Mouse (Mus musculus) activated CD4-positive, CD25-positive, alpha-beta regulatory T cell, adult 4 months (primary cell): Measurements from ENCODE around the gene Olfr583. TPM values are rescaled to one million over a fixed set of nuclear protein-coding genes. Genes with fewer than 3 reads are reported as not detected.

Experiments used
- ATAC-seq: one replicate; pipeline ENCODE4 v1.8.0; 2017
- polyA plus RNA-seq, 2 experiments: library from polyadenylated mRNA; unstranded; fragments of 100-300 nt; shearing (Covaris generic); gene quantifications; one replicate each; pipeline ENCODE4 v1.2.1; 2017

The Olfr583 gene
- not detected for polyA plus RNA-seq

DNA sequence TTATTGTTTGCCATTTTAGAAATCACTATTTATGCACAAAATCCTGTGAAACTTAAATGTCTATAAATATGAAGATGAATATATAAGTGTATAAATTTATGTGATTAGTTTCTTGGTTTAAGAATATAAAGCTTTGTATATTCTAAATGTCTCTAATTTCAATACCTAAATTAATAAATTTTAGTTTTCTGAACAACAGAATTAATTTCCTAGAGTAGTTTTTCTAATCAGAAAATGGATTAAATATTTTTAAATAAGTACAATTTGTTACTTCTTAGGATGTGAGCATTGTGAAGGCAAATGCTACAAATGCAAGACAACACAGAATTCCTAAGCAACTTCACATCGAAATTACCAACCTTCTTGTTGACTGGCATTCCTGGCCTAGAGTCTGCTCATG, at the start of gene Olfr583:
Gene Olfr583, plus strand, starts transcription at position 301 of the 400 bp plus-strand sequence.
- no peak for ATAC-seq

DNA sequence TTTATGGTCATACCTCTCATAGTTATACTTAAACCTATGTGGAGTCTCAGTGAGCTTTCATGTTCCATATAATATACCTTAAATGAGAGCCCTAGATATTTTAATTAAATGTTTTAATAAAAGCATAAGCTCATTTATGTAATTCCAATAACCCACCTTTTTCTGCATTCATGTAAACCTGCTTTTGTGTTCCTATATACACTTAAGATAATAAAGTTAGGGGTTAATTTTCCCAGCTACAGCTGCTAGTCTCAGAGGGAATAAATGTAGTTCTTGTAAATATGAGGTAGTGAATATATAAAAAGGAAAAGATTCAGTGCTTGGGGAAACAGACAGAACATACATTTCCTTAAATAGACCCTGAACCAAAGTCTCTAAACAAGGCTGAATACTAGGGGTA, 13.4 kb upstream of the Olfr583 start, which contains the start of gene Olfr582:
Gene Olfr582, plus strand, starts transcription at position 301 of the 400 bp plus-strand sequence.
- no peak for ATAC-seq

DNA sequence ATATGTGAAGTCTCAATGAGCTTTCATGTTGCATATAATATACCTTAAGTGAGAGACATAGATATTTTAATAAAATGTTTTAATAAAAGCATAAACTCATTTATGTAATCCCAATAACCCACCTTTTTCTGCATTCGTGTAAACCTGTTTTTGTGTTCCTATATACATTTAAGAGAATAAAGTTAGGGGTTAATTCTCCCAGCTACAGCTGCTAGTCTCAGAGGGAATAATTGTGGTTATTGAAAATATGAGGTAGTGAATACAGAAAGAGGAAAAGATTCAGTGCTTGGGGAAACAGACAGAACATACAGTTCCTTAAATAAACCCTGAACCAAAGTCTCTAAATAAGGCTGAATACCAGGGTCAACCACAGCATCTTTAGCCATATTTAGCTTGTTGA, 30.5 kb downstream of the Olfr583 start, which contains the start of gene Olfr584:
Gene Olfr584, plus strand, starts transcription at position 301 of the 400 bp plus-strand sequence.
- ATAC-seq, result no peak

DNA sequence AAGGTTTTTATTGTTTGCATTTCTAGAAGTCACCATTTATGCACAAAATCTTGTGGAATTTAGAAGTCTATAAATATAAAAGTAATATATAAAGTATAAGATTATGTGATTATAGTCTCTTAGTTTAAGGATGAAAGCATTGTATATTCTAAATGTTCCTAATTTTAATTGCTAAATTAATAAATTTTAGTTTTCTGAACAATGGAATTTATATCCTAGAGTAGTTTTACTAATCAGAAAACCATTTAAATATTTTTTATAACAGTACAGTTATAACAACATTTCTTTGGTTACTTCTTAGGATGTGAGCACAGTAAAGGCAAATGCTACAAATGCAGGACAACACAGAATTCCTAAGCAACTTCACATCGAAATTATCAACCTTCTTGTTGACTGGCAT, 46.3 kb downstream of the Olfr583 start, which contains the start of gene Olfr585:
Gene Olfr585, plus strand, starts transcription at position 301 of the 400 bp plus-strand sequence.
- no peak for ATAC-seq

Other genes with a start within 250 kb of the Olfr583 start
- not detected for gene Olfr564, start 247.8 kb upstream of the Olfr583 start, polyA plus RNA-seq
- under 1 TPM in 1 of 2 experiments, not detected in 1; 0.16 TPM for gene Olfr566, start 192.5 kb upstream of the Olfr583 start, polyA plus RNA-seq
- gene Olfr568, start 174.2 kb upstream of the Olfr583 start, polyA plus RNA-seq, result not detected
- not detected for gene Olfr569, start 160.4 kb upstream of the Olfr583 start, polyA plus RNA-seq
- not detected for gene Olfr570, start 156.7 kb upstream of the Olfr583 start, polyA plus RNA-seq
- not detected for gene Olfr571, start 133.8 kb upstream of the Olfr583 start, polyA plus RNA-seq
- gene Olfr572, start 126.9 kb upstream of the Olfr583 start, polyA plus RNA-seq, result not detected
- not detected for gene Olfr573-ps1, start 108.7 kb upstream of the Olfr583 start, polyA plus RNA-seq
- gene Olfr574, start 102.8 kb upstream of the Olfr583 start, polyA plus RNA-seq, result not detected
- not detected for gene Olfr575, start 92.5 kb upstream of the Olfr583 start, polyA plus RNA-seq
- not detected for gene Olfr576, start 88.6 kb upstream of the Olfr583 start, polyA plus RNA-seq
- not detected for gene Olfr577, start 75.4 kb upstream of the Olfr583 start, polyA plus RNA-seq
- gene Olfr578, start 62.0 kb upstream of the Olfr583 start, polyA plus RNA-seq, result not detected
- gene Olfr582, start 13.3 kb upstream of the Olfr583 start, polyA plus RNA-seq, result not detected
- not detected for gene Olfr584, start 30.6 kb downstream of the Olfr583 start, polyA plus RNA-seq
- not detected for gene Olfr585, start 46.4 kb downstream of the Olfr583 start, polyA plus RNA-seq
- not detected for gene Olfr586, start 74.3 kb downstream of the Olfr583 start, polyA plus RNA-seq
- under 1 TPM in 1 of 2 experiments, not detected in 1; 0.07 TPM for gene Olfr588-ps1, start 89.6 kb downstream of the Olfr583 start, polyA plus RNA-seq
- gene Olfr589, start 105.1 kb downstream of the Olfr583 start, polyA plus RNA-seq, result not detected
- under 1 TPM in 1 of 2 experiments, not detected in 1; 0.09 TPM for gene Olfr591, start 127.0 kb downstream of the Olfr583 start, polyA plus RNA-seq
- gene Olfr592, start 133.5 kb downstream of the Olfr583 start, polyA plus RNA-seq, result not detected
- not detected for gene Olfr593, start 160.6 kb downstream of the Olfr583 start, polyA plus RNA-seq
- gene Olfr594, start 165.7 kb downstream of the Olfr583 start, polyA plus RNA-seq, result not detected
- not detected for gene Usp17ld, start 201.2 kb downstream of the Olfr583 start, polyA plus RNA-seq